Mouse (Mus musculus) MEL (cell line): ENCODE measurements around the gene Psmc3. TPM values are rescaled to one million over a fixed set of nuclear protein-coding genes. Genes with fewer than 3 reads are reported as not detected.

Experiments used
- DNase-seq: peaks from one replicate; pipeline ENCODE4 v3.0.0; 2011; ENCODE audit warnings: low read depth, low spot score
- H3K27ac ChIP-seq: 2 replicates; pipeline ENCODE4 v1.5.1; 2012; ENCODE audit warnings: low read depth, mild to moderate bottlenecking, control low read depth, low read length, moderate library complexity; ENCODE audit not compliant: control insufficient read depth
- H3K27me3 ChIP-seq, 2 experiments: fragments of 150-350 bp in 1 of 2; sonication (generic) in 1 of 2; 2 replicates each; pipeline ENCODE4 v1.6.1; 2012; ENCODE audit warnings: low read length in 2 of 2, mild to moderate bottlenecking in 2 of 2, improper control_type of control experiment in 1 of 2, moderate library complexity in 1 of 2; ENCODE audit not compliant: insufficient read depth in 2 of 2, control insufficient read depth in 1 of 2
- H3K36me3 ChIP-seq, 2 experiments: 2 replicates each; pipeline ENCODE4 v1.6.1; 2012 to 2014; ENCODE audit warnings: low read length in 2 of 2, improper control_type of control experiment in 1 of 2, inconsistent platforms in 1 of 2, mild to moderate bottlenecking in 1 of 2; ENCODE audit not compliant: insufficient read depth in 2 of 2, control insufficient read depth in 1 of 2
- H3K4me1 ChIP-seq, 2 experiments: fragments of 150-350 bp in 1 of 2; sonication (generic) in 1 of 2; 2 replicates each; pipeline ENCODE4 v1.6.1; 2012; ENCODE audit warnings: low read length in 2 of 2, improper control_type of control experiment in 1 of 2, mild to moderate bottlenecking in 1 of 2; ENCODE audit not compliant: insufficient read depth in 2 of 2, control insufficient read depth in 1 of 2
- H3K4me3 ChIP-seq, 2 experiments: fragments of 150-350 bp in 1 of 2; sonication (generic) in 1 of 2; 2 replicates each; pipeline ENCODE4 v1.5.1; 2012; ENCODE audit warnings: low read depth in 2 of 2, low read length in 2 of 2, mild to moderate bottlenecking in 2 of 2, moderate library complexity in 2 of 2, control low read depth in 1 of 2, improper control_type of control experiment in 1 of 2; ENCODE audit not compliant: control insufficient read depth in 1 of 2, insufficient read depth in 1 of 2
- H3K79me2 ChIP-seq: 2 replicates; pipeline ENCODE4 v1.6.1; 2012; ENCODE audit warnings: mild to moderate bottlenecking, low read length, moderate library complexity; ENCODE audit not compliant: control insufficient read depth, poor library complexity, insufficient read depth
- H3K9ac ChIP-seq: 2 replicates; pipeline ENCODE4 v1.6.1; 2012; ENCODE audit warnings: low read depth, mild to moderate bottlenecking, control low read depth, low read length, moderate library complexity; ENCODE audit not compliant: control insufficient read depth, poor library complexity, severe bottlenecking
- H3K9me3 ChIP-seq: fragments of 150-350 bp; sonication (generic); replicated peaks from 2 replicates; pipeline ENCODE4 v1.6.1; 2012; ENCODE audit warnings: mild to moderate bottlenecking, low read length, improper control_type of control experiment, moderate library complexity; ENCODE audit not compliant: insufficient read depth
- CHD1 ChIP-seq: IDR thresholded peaks from 2 replicates; pipeline ENCODE4 v1.6.1; 2012; ENCODE audit warnings: low read depth, mild to moderate bottlenecking, inconsistent platforms, low read length, improper control_type of control experiment
- ELF1 ChIP-seq: IDR thresholded peaks from 2 replicates; pipeline ENCODE4 v1.6.1; 2014; ENCODE audit warnings: low read depth, mild to moderate bottlenecking, inconsistent platforms, low read length, improper control_type of control experiment, moderate library complexity
- ETS1 ChIP-seq: IDR thresholded peaks from 2 replicates; pipeline ENCODE4 v1.6.1; 2012; ENCODE audit warnings: low read depth, mild to moderate bottlenecking, inconsistent platforms, low read length, improper control_type of control experiment, moderate library complexity
- GATA1 ChIP-seq: IDR thresholded peaks from 2 replicates; pipeline ENCODE4 v1.6.1; 2011; ENCODE audit warnings: low read depth, low read length, improper control_type of control experiment
- HCFC1 ChIP-seq: IDR thresholded peaks from 2 replicates; pipeline ENCODE4 v1.6.1; 2012; ENCODE audit warnings: low read depth, mild to moderate bottlenecking, inconsistent platforms, low read length, improper control_type of control experiment, moderate library complexity
- MAX ChIP-seq: IDR thresholded peaks from 2 replicates; pipeline ENCODE4 v1.6.1; 2011; ENCODE audit warnings: low read length, improper control_type of control experiment
- MAZ ChIP-seq: IDR thresholded peaks from 2 replicates; pipeline ENCODE4 v1.6.1; 2012; ENCODE audit warnings: low read depth, mild to moderate bottlenecking, inconsistent platforms, low read length, improper control_type of control experiment
- NELFE ChIP-seq: IDR thresholded peaks from 2 replicates; pipeline ENCODE4 v1.6.1; 2011; ENCODE audit warnings: low read depth, low read length, improper control_type of control experiment
- POLR2AphosphoS2 ChIP-seq: IDR thresholded peaks from 2 replicates; pipeline ENCODE4 v1.6.1; 2011; ENCODE audit warnings: low read length, improper control_type of control experiment
- SIN3A ChIP-seq: IDR thresholded peaks from 2 replicates; pipeline ENCODE4 v1.6.1; 2012; ENCODE audit warnings: low read length, improper control_type of control experiment, inconsistent platforms
- SMC3 ChIP-seq: IDR thresholded peaks from 2 replicates; pipeline ENCODE4 v1.6.1; 2011; ENCODE audit warnings: low read depth, low read length, improper control_type of control experiment
- TAL1 ChIP-seq: IDR thresholded peaks from 2 replicates; pipeline ENCODE4 v1.6.1; 2012; ENCODE audit warnings: mild to moderate bottlenecking, inconsistent platforms, low read length, moderate library complexity, mixed read lengths
- TBP ChIP-seq: IDR thresholded peaks from 2 replicates; pipeline ENCODE4 v1.8.0; 2011; ENCODE audit warnings: low read depth, low read length, improper control_type of control experiment
- TCF12 ChIP-seq: IDR thresholded peaks from 2 replicates; pipeline ENCODE4 v1.6.1; 2014; ENCODE audit warnings: low read depth, mild to moderate bottlenecking, inconsistent platforms, low read length, improper control_type of control experiment, moderate library complexity
- UBTF ChIP-seq: IDR thresholded peaks from 2 replicates; pipeline ENCODE4 v1.6.1; 2012; ENCODE audit warnings: low read depth, mild to moderate bottlenecking, inconsistent platforms, low read length, improper control_type of control experiment, moderate library complexity, borderline replicate concordance; ENCODE audit not compliant: insufficient read depth
- ZMIZ1 ChIP-seq: IDR thresholded peaks from 2 replicates; pipeline ENCODE4 v1.6.1; 2012; ENCODE audit warnings: low read depth, mild to moderate bottlenecking, inconsistent platforms, low read length, improper control_type of control experiment, moderate library complexity
- ZNF384 ChIP-seq: IDR thresholded peaks from 2 replicates; pipeline ENCODE4 v1.6.1; 2012; ENCODE audit warnings: low read depth, mild to moderate bottlenecking, inconsistent platforms, low read length, improper control_type of control experiment
- polyA plus RNA-seq, 2 experiments: library from polyadenylated mRNA; stranded (reverse) in 1 of 2; unstranded in 1 of 2; fragments of >175 nt in 1 of 2; fragments of >200 nt in 1 of 2; gene quantifications; 2 replicates each; pipeline versions ENCODE4 v1.2.1 to v1.2.4; 2012; ENCODE audit warnings: low replicate concordance in 2 of 2, low read depth in 1 of 2; ENCODE audit not compliant: insufficient read length in 2 of 2, insufficient read depth in 1 of 2, missing spikeins in 1 of 2
- total RNA-seq: library from RNA; depleted of rRNA; stranded (reverse); fragments of 300-350 nt; gene quantifications from 2 replicates; pipeline ENCODE4 v1.2.3, GENCODE M21; 2012

The Psmc3 gene
- total and polyA plus RNA-seq, 3 experiments: 259 to 1,459 (median 428) TPM

DNA sequence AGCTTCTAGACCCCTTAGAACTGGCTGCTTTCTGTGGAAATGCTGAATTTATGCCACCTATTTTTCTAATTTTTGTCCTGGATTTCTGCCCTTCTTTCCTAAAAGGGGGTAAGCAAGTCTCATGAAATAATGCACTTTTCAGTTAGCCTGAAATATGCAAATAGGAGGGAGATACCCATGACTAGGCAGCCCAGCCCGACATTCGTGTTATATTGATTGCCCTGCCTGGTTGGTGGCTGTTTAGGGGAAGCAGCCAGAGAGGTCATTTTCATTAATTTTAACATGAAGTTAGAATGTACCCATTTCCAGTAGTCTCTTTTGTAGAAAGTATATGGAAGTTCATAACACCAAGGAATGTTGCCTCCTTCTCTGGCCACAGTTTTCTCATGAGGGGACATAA, 39.9 kb upstream of the Psmc3 start:
- DNase-seq: no peak

GRCm38 (mm10) chr2:91015386-91015785, 38.4 kb upstream of the Psmc3 start:
- DNase-seq: no peak
- TF ChIP-seq CHD1: no peak
- H3K4me3 ChIP-seq: no peak overlapping the region
- no peaks in the 10 kb centered on the region for H3K79me2 ChIP-seq
- no peak overlapping the region for H3K9ac ChIP-seq
- no peaks in the 10 kb centered on the region for H3K9me3 ChIP-seq
- no peaks in the 10 kb centered on the region for H3K27me3 ChIP-seq
- H3K27ac ChIP-seq: no peak overlapping the region
- H3K4me1 ChIP-seq: peaks cover under 1 to 2% of the 10 kb centered on the region in 2 experiments; a peak in 1 of 4 replicates
- peaks cover 0 to 24% of the 10 kb centered on the region in 2 experiments; a peak in 3 of 4 replicates for H3K36me3 ChIP-seq

More for the DNA sequence above, 39.9 kb upstream of the Psmc3 start:
- no peak overlapping the region for H3K9ac ChIP-seq
- H3K27me3 ChIP-seq: no peaks in the 10 kb centered on the region
- no peak overlapping the region for H3K4me3 ChIP-seq
- H3K27ac ChIP-seq: no peak overlapping the region
- peaks cover 0 to 32% of the 10 kb centered on the region in 2 experiments; a peak in 3 of 4 replicates for H3K36me3 ChIP-seq
- no peaks in the 10 kb centered on the region for H3K79me2 ChIP-seq
- TF ChIP-seq TAL1 (no peak), POLR2AphosphoS2 (no peak), ZNF384 (no peak), MAZ (no peak), TBP (no peak), ZMIZ1 (no peak), UBTF (no peak), ELF1 (no peak), GATA1 (no peak), NELFE (no peak), MAX (no peak)
- H3K9me3 ChIP-seq: no peaks in the 10 kb centered on the region
- H3K4me1 ChIP-seq: peaks cover 2% of the 10 kb centered on the region in 2 experiments; a peak in 1 of 4 replicates

- peaks cover 0 to 12% of the 10 kb centered on the region in 2 experiments; a peak in 2 of 4 replicates for H3K36me3 ChIP-seq
Measured at GRCm38 (mm10) chr2:91018061-91018788, 35.6 kb upstream of the Psmc3 start.

More at GRCm38 (mm10) chr2:91018061-91018788, 35.6 kb upstream of the Psmc3 start:
- Histone ChIP-seq H3K27me3 (no peaks in the 10 kb centered on the region), H3K9ac (no peak overlapping the region), H3K4me3 (no peak overlapping the region), H3K9me3 (no peaks in the 10 kb centered on the region), H3K27ac (no peak overlapping the region), H3K4me1 (no peaks in the 10 kb centered on the region), H3K79me2 (no peaks in the 10 kb centered on the region)
- TF ChIP-seq TCF12 (no peak), ETS1 (no peak), HCFC1 (no peak), SIN3A (no peak), CHD1 (no peak), NELFE (no peak), SMC3 (no peak)
- DNase-seq: no peak
